Mouse (Mus musculus): ENCODE measurements around the gene Txnrd3. TPM values are rescaled to one million over a fixed set of nuclear protein-coding genes. Genes with fewer than 3 reads are reported as not detected.

Gene Txnrd3
- total RNA-seq, 2 experiments from 2014 or later = 4.0 to 4.1 TPM

Other genes starting within 250 kb of the Txnrd3 start
- 10 to 100 TPM; 62.4 to 74.8 TPM for gene Chchd6, start 48.3 kb upstream of the Txnrd3 start, total RNA-seq (2021)
- gene Vmn1r40, start 63.6 kb downstream of the Txnrd3 start, total RNA-seq (2021) = not detected
- not detected for gene Vmn1r41, start 96.8 kb downstream of the Txnrd3 start, total RNA-seq (2021)
- not detected for gene Vmn1r42, start 232.4 kb downstream of the Txnrd3 start, total RNA-seq (2021)
- gene Vmn1r43, start 232.4 kb downstream of the Txnrd3 start, total RNA-seq (2021) = not detected
- gene Vmn1r44, start 239.7 kb downstream of the Txnrd3 start, total RNA-seq (2021) = not detected

All from layer of hippocampus, postnatal 25 days (tissue).